Mouse (Mus musculus) lung, postnatal 0 days (tissue): ENCODE measurements at regions not wholly inside any gene's neighbourhood (a gene's known extent, or its start where the extent isn't known, plus 50 kb on each side); places are given as distances from the start of the nearest gene placed in this dataset.

Experiments used
- ATAC-seq: fragments of 200-750 bp; cut with Nextera tagmentation; 2 replicates; pipeline ENCODE4 v1.8.0; 2017; ENCODE audit warnings: moderate library complexity
- DNase-seq: peaks from one replicate; pipeline ENCODE4 v3.0.0-alpha.2; 2016; ENCODE audit warnings: low spot score
- H3K27ac ChIP-seq: fragments of 300-500 bp; sonication (generic); 2 replicates; pipeline ENCODE4 v1.5.1; 2014; ENCODE audit warnings: antibody characterized with exemption, mild to moderate bottlenecking, low read length, mixed read lengths
- H3K27me3 ChIP-seq: fragments of 300-500 bp; sonication (generic); replicated peaks from 2 replicates; pipeline ENCODE4 v1.6.1; 2014; ENCODE audit warnings: low read length, mixed read lengths; ENCODE audit not compliant: insufficient read depth
- H3K36me3 ChIP-seq: fragments of 300-500 bp; sonication (generic); 2 replicates; pipeline ENCODE4 v1.6.1; 2014; ENCODE audit warnings: low read length, mixed read lengths; ENCODE audit not compliant: insufficient read depth
- H3K4me1 ChIP-seq: fragments of 300-500 bp; sonication (generic); 2 replicates; pipeline ENCODE4 v1.6.1; 2014; ENCODE audit warnings: antibody characterized with exemption, low read depth, low read length, mixed read lengths; ENCODE audit not compliant: insufficient read depth
- H3K4me2 ChIP-seq: fragments of 300-500 bp; sonication (generic); replicated peaks from 2 replicates; pipeline ENCODE4 v1.6.1; 2014; ENCODE audit warnings: low read depth, mild to moderate bottlenecking, low read length, moderate library complexity, mixed read lengths
- H3K4me3 ChIP-seq: fragments of 300-500 bp; sonication (generic); 2 replicates; pipeline ENCODE4 v1.5.1; 2014; ENCODE audit warnings: low read depth, low read length
- H3K9ac ChIP-seq: fragments of 300-500 bp; sonication (generic); replicated peaks from 2 replicates; pipeline ENCODE4 v1.6.1; 2014; ENCODE audit warnings: low read depth, mild to moderate bottlenecking
- H3K9me3 ChIP-seq: fragments of 300-500 bp; sonication (generic); 2 replicates; pipeline ENCODE4 v1.6.1; 2016; ENCODE audit warnings: low read length, mixed read lengths
- CTCF ChIP-seq: IDR thresholded peaks from 2 replicates; pipeline ENCODE4 v1.5.1; 2016; ENCODE audit warnings: antibody characterized with exemption, mild to moderate bottlenecking
- EP300 ChIP-seq: IDR thresholded peaks from 2 replicates; pipeline ENCODE4 v1.6.1; 2016; ENCODE audit warnings: antibody characterized with exemption, mild to moderate bottlenecking, control low read depth
- WGBS: fragments of 180-500 bp; shearing (Covaris S2); extraction: QIAGEN DNeasy Blood & Tissue Kit; methylation state at CpG from one replicate; pipeline ENCODE4 v1.1.7; 2014; 5-methylcytosine and 5-hydroxymethylcytosine counted together

- Histone ChIP-seq H3K36me3 (no peaks in the 10 kb centered on the region), H3K4me2 (no peak overlapping the region), H3K4me3 (no peak overlapping the region), H3K9me3 (no peaks in the 10 kb centered on the region), H3K27me3 (no peaks in the 10 kb centered on the region), H3K9ac (no peak overlapping the region), H3K27ac (no peak overlapping the region), H3K4me1 (no peaks in the 10 kb centered on the region)
- no peak for TF ChIP-seq CTCF
- TF ChIP-seq EP300 = no peak
- 30% methylated on average over 2 of the region's 2 CpGs for WGBS
- DNase-seq (no peak), ATAC-seq (no peak)
These were observed 380.9 kb downstream of the Gm16223 start for GRCm38 (mm10) chr5:42448644-42449043.

GRCm38 (mm10) chr5:42449581-42449980, 381.8 kb downstream of the Gm16223 start:
- DNase-seq (no peak), ATAC-seq (no peak)
- no peaks in the 10 kb centered on the region for H3K9me3 ChIP-seq
- H3K9ac ChIP-seq = no peak overlapping the region
- TF ChIP-seq CTCF = no peak
- TF ChIP-seq EP300 = no peak
- no peak overlapping the region for H3K4me2 ChIP-seq
- H3K27me3 ChIP-seq = no peaks in the 10 kb centered on the region
- H3K4me1 ChIP-seq = no peaks in the 10 kb centered on the region
- WGBS = 57% methylated on average over 2 of the region's 2 CpGs
- H3K4me3 ChIP-seq = no peak overlapping the region
- no peaks in the 10 kb centered on the region for H3K36me3 ChIP-seq
- H3K27ac ChIP-seq = no peak overlapping the region

- Histone ChIP-seq H3K4me2 (no peak overlapping the region), H3K9me3 (no peaks in the 10 kb centered on the region), H3K27ac (no peak overlapping the region), H3K27me3 (no peaks in the 10 kb centered on the region), H3K9ac (no peak overlapping the region), H3K4me3 (no peak overlapping the region), H3K36me3 (no peaks in the 10 kb centered on the region), H3K4me1 (no peaks in the 10 kb centered on the region)
- TF ChIP-seq CTCF (no peak), EP300 (no peak)
- WGBS = 45% methylated on average over 3 of the region's 3 CpGs
- no peak for DNase-seq
- ATAC-seq = no peak
These were observed 385.9 kb downstream of the Gm16223 start for GRCm38 (mm10) chr5:42453707-42454106.

- no peak overlapping the region for H3K4me2 ChIP-seq
- ATAC-seq = no peak
- no peak overlapping the region for H3K9ac ChIP-seq
- H3K4me1 ChIP-seq = no peaks in the 10 kb centered on the region
- no peak overlapping the region for H3K27ac ChIP-seq
- no peaks in the 10 kb centered on the region for H3K27me3 ChIP-seq
- WGBS = 89% methylated on average over 1 of the region's 1 CpGs
- TF ChIP-seq EP300 = no peak
- TF ChIP-seq CTCF = no peak
- no peak overlapping the region for H3K4me3 ChIP-seq
- no peaks in the 10 kb centered on the region for H3K9me3 ChIP-seq
- no peaks in the 10 kb centered on the region for H3K36me3 ChIP-seq
- DNase-seq = no peak
These were observed 393.4 kb downstream of the Gm16223 start for GRCm38 (mm10) chr5:42461195-42461594.

- H3K4me3 ChIP-seq = no peak overlapping the region
- DNase-seq (no peak), ATAC-seq (no peak)
- H3K36me3 ChIP-seq = no peaks in the 10 kb centered on the region
- no peak overlapping the region for H3K9ac ChIP-seq
- H3K27me3 ChIP-seq = no peaks in the 10 kb centered on the region
- TF ChIP-seq CTCF (no peak), EP300 (no peak)
- H3K9me3 ChIP-seq = no peaks in the 10 kb centered on the region
- H3K4me1 ChIP-seq = no peaks in the 10 kb centered on the region
- no peak overlapping the region for H3K4me2 ChIP-seq
- no peak overlapping the region for H3K27ac ChIP-seq
These were observed 397.1 kb downstream of the Gm16223 start for GRCm38 (mm10) chr5:42464814-42465213.

- Histone ChIP-seq H3K27me3 (no peaks in the 10 kb centered on the region), H3K4me1 (no peaks in the 10 kb centered on the region), H3K4me3 (no peak overlapping the region), H3K4me2 (no peak overlapping the region), H3K9ac (no peak overlapping the region), H3K9me3 (no peaks in the 10 kb centered on the region), H3K27ac (no peak overlapping the region), H3K36me3 (no peaks in the 10 kb centered on the region)
- no peak for TF ChIP-seq EP300
- no peak for TF ChIP-seq CTCF
- no peak for ATAC-seq
- 74% methylated on average over 4 of the region's 4 CpGs for WGBS
- DNase-seq = no peak
These were observed 405.7 kb downstream of the Gm16223 start for GRCm38 (mm10) chr5:42473493-42473892.

- Histone ChIP-seq H3K9me3 (no peaks in the 10 kb centered on the region), H3K36me3 (no peaks in the 10 kb centered on the region), H3K27me3 (no peaks in the 10 kb centered on the region), H3K27ac (no peak overlapping the region), H3K9ac (no peak overlapping the region), H3K4me2 (no peak overlapping the region), H3K4me1 (no peaks in the 10 kb centered on the region), H3K4me3 (no peak overlapping the region)
- ATAC-seq (no peak), DNase-seq (no peak)
- TF ChIP-seq EP300 (no peak), CTCF (no peak)
- 84% methylated on average over 11 of the region's 11 CpGs for WGBS
These were observed 434.5 kb downstream of the Gm16223 start for GRCm38 (mm10) chr5:42502124-42502801.
